Mouse (Mus musculus) intestine, postnatal 0 days (tissue): ENCODE measurements at regions not wholly inside any gene's neighbourhood (a gene's known extent, or its start where the extent isn't known, plus 50 kb on each side); places are given as distances from the start of the nearest gene placed in this dataset.

ENCODE experiments used
- ATAC-seq: fragments of 200-750 bp; cut with Nextera tagmentation; 2 replicates; pipeline ENCODE4 v1.8.0; 2017; ENCODE audit warnings: mild to moderate bottlenecking, moderate TSS enrichment, moderate library complexity
- H3K27ac ChIP-seq: fragments of 300-500 bp; sonication (generic); 2 replicates; pipeline ENCODE4 v1.5.1; 2014; ENCODE audit warnings: mild to moderate bottlenecking, low read depth, low read length, moderate library complexity
- H3K27me3 ChIP-seq: fragments of 300-500 bp; sonication (generic); replicated peaks from 2 replicates; pipeline ENCODE4 v1.6.1; 2014; ENCODE audit warnings: low read length, mixed read lengths; ENCODE audit not compliant: control insufficient read depth, insufficient read depth
- H3K36me3 ChIP-seq: fragments of 300-500 bp; sonication (generic); 2 replicates; pipeline ENCODE4 v1.6.1; 2014; ENCODE audit warnings: mild to moderate bottlenecking, moderate library complexity; ENCODE audit not compliant: control insufficient read depth, insufficient read depth
- H3K4me1 ChIP-seq: fragments of 300-500 bp; sonication (generic); replicated peaks from 2 replicates; pipeline ENCODE4 v1.6.1; 2014; ENCODE audit warnings: antibody characterized with exemption, low read length, mixed read lengths; ENCODE audit not compliant: control insufficient read depth, insufficient read depth
- H3K4me2 ChIP-seq: fragments of 300-500 bp; sonication (generic); replicated peaks from 2 replicates; pipeline ENCODE4 v1.6.1; 2014; ENCODE audit warnings: low read depth, mild to moderate bottlenecking, moderate library complexity
- H3K4me3 ChIP-seq: fragments of 300-500 bp; sonication (generic); 2 replicates; pipeline ENCODE4 v1.5.1; 2014; ENCODE audit warnings: low read depth, low read length
- H3K9ac ChIP-seq: fragments of 300-500 bp; sonication (generic); 2 replicates; pipeline ENCODE4 v1.6.1; 2014; ENCODE audit warnings: mild to moderate bottlenecking, low read depth, low read length
- H3K9me3 ChIP-seq: fragments of 300-500 bp; sonication (generic); 2 replicates; pipeline ENCODE4 v1.6.1; 2016; ENCODE audit warnings: mixed run types; ENCODE audit not compliant: control insufficient read depth
- CTCF ChIP-seq: sonication (generic); IDR thresholded peaks from 2 replicates; pipeline ENCODE4 v1.5.1; 2016; ENCODE audit warnings: low read depth, mild to moderate bottlenecking, control low read depth, antibody characterized with exemption, moderate library complexity
- WGBS: fragments of 180-500 bp; shearing (Covaris S2); extraction: QIAGEN DNeasy Blood & Tissue Kit; methylation state at CpG from one replicate; pipeline ENCODE4 v1.1.7; 2014; 5-methylcytosine and 5-hydroxymethylcytosine counted together

GRCm38 (mm10) chr3:105257096-105257495, 190.5 kb downstream of the 4930564D02Rik start:
- no peaks in the 10 kb centered on the region for H3K36me3 ChIP-seq
- no peak for TF ChIP-seq CTCF
- H3K4me3 ChIP-seq: no peak overlapping the region
- H3K27ac ChIP-seq: no peak overlapping the region
- no peak overlapping the region for H3K4me2 ChIP-seq
- H3K27me3 ChIP-seq: no peaks in the 10 kb centered on the region
- WGBS: 81% methylated on average over 2 of the region's 2 CpGs
- ATAC-seq: no peak
- H3K9ac ChIP-seq: no peak overlapping the region
- no peaks in the 10 kb centered on the region for H3K4me1 ChIP-seq
- no peaks in the 10 kb centered on the region for H3K9me3 ChIP-seq

GRCm38 (mm10) chr3:105275241-105275640, 176.9 kb upstream of the Kcnd3 start:
- Histone ChIP-seq H3K4me3 (no peak overlapping the region), H3K4me2 (no peak overlapping the region), H3K4me1 (no peaks in the 10 kb centered on the region), H3K27me3 (no peaks in the 10 kb centered on the region), H3K36me3 (no peaks in the 10 kb centered on the region), H3K9me3 (no peaks in the 10 kb centered on the region), H3K27ac (no peak overlapping the region), H3K9ac (no peak overlapping the region)
- no peak for ATAC-seq
- TF ChIP-seq CTCF: no peak
- 28% methylated on average over 4 of the region's 4 CpGs for WGBS

GRCm38 (mm10) chr3:105280971-105281370, 171.2 kb upstream of the Kcnd3 start:
- Histone ChIP-seq H3K27me3 (no peaks in the 10 kb centered on the region), H3K27ac (no peak overlapping the region), H3K4me1 (no peaks in the 10 kb centered on the region), H3K9ac (no peak overlapping the region), H3K9me3 (no peaks in the 10 kb centered on the region), H3K36me3 (no peaks in the 10 kb centered on the region), H3K4me3 (no peak overlapping the region), H3K4me2 (no peak overlapping the region)
- TF ChIP-seq CTCF: no peak
- 74% methylated on average over 5 of the region's 5 CpGs for WGBS
- ATAC-seq: no peak

- ATAC-seq: no peak
- Histone ChIP-seq H3K4me1 (no peaks in the 10 kb centered on the region), H3K36me3 (no peaks in the 10 kb centered on the region), H3K9ac (no peak overlapping the region), H3K27ac (no peak overlapping the region), H3K9me3 (no peaks in the 10 kb centered on the region), H3K4me2 (no peak overlapping the region), H3K4me3 (no peak overlapping the region), H3K27me3 (no peaks in the 10 kb centered on the region)
- WGBS: 87% methylated on average over 3 of the region's 3 CpGs
- TF ChIP-seq CTCF: no peak
Measured at GRCm38 (mm10) chr3:105281686-105282085, 170.4 kb upstream of the Kcnd3 start.

GRCm38 (mm10) chr3:105298273-105298672, 153.9 kb upstream of the Kcnd3 start:
- no peak for TF ChIP-seq CTCF
- 88% methylated on average over 3 of the region's 3 CpGs for WGBS
- H3K27ac ChIP-seq: no peak overlapping the region
- H3K36me3 ChIP-seq: no peaks in the 10 kb centered on the region
- H3K9me3 ChIP-seq: no peaks in the 10 kb centered on the region
- H3K4me1 ChIP-seq: no peaks in the 10 kb centered on the region
- ATAC-seq: no peak
- no peak overlapping the region for H3K4me2 ChIP-seq
- no peak overlapping the region for H3K4me3 ChIP-seq
- no peaks in the 10 kb centered on the region for H3K27me3 ChIP-seq
- no peak overlapping the region for H3K9ac ChIP-seq

GRCm38 (mm10) chr3:105300693-105301548, 151.2 kb upstream of the Kcnd3 start:
- no peak for ATAC-seq

More at GRCm38 (mm10) chr3:105300693-105301548, 151.2 kb upstream of the Kcnd3 start:
- Histone ChIP-seq H3K4me2 (no peak overlapping the region), H3K4me3 (no peak overlapping the region), H3K27me3 (no peaks in the 10 kb centered on the region), H3K9ac (no peak overlapping the region), H3K27ac (no peak overlapping the region), H3K36me3 (no peaks in the 10 kb centered on the region), H3K9me3 (no peaks in the 10 kb centered on the region), H3K4me1 (no peaks in the 10 kb centered on the region)
- TF ChIP-seq CTCF: no peak
- whole genome bisulfite sequencing: 65% methylated on average over 7 of the region's 7 CpGs
